Mouse (Mus musculus) cerebellum, adult 2 months (tissue): ENCODE measurements around the gene Ano1.

Experiments
- CTCF ChIP-seq: fragments of 200-500 bp; IDR thresholded peaks from 2 replicates; pipeline ENCODE4 v1.5.1; 2011; ENCODE audit warnings: low read depth, mild to moderate bottlenecking, control low read depth, low read length, moderate library complexity, borderline replicate concordance; ENCODE audit not compliant: insufficient read depth
- POLR2A ChIP-seq: fragments of 200-500 bp; IDR thresholded peaks from 2 replicates; pipeline ENCODE4 v1.6.1; 2011; ENCODE audit warnings: low read length, control low read depth, borderline replicate concordance; ENCODE audit not compliant: insufficient read depth

GRCm38 (mm10) chr7:144563456-144564155, 188.2 kb downstream of the Ano1 start:
- TF ChIP-seq POLR2A, result no peak
- no peak for TF ChIP-seq CTCF
